Mouse (Mus musculus) megakaryocyte-erythroid progenitor cell, adult 5 weeks (primary cell): ENCODE results near the gene Olig3. TPM values are rescaled to one million over a fixed set of nuclear protein-coding genes. Genes with fewer than 3 reads are reported as not detected.

Source experiments
- polyA plus RNA-seq: library from polyadenylated mRNA; stranded (reverse); fragments of >175 nt; gene quantifications from 2 replicates; pipeline ENCODE4 v1.2.3, GENCODE M21; 2012

The Olig3 gene
- 0.04 and 0.28 TPM in 2 replicates for polyA plus RNA-seq

DNA sequence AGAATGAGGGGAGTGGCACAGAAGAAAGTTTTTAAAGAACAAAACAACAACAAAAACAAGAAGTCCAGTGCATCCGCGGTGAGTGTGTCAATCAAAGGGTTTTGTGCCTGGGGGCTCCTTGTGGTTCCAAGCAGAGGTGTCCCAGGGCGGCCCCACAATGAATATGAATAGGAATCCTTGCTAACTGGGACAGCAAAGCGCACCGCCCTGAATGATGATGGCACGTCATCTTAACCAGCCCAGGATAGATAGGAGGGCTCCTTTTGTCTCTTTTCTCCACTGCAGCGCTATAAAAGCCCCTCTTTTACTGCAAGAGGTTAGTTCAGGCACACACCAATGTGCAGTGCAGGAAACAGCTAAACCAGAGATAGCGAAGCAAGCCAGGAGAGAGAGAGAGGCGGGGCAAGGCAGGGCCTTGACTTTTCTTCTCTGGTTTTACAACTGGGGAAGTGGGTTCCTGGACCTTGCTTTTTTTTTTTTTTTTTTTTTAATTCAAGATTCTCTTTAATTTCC, at the start of gene Olig3:
Gene Olig3, plus strand, starts transcription at position 463 of the 513 bp plus-strand sequence.

Other genes starting within 250 kb of the Olig3 start
- 23.6 and 30.4 TPM in 2 replicates for gene Ifngr1, start 235.4 kb downstream of the Olig3 start, polyA plus RNA-seq